Mouse (Mus musculus) lung, postnatal 25 days (tissue): ENCODE data around the gene 4930502E18Rik.
A peak's percentile ranks its signal among the peaks of the same experiment; 100 is the strongest.
"Not testable (repeated sequence)": the region's sequence is repeated elsewhere in the genome, so short reads cannot be mapped to it uniquely, and the experiment has no call there.

Experiments used
- DNase-seq: peaks from one replicate; pipeline ENCODE4 v3.0.0; 2022; ENCODE audit warnings: low spot score

4930502E18Rik gene

DNA sequence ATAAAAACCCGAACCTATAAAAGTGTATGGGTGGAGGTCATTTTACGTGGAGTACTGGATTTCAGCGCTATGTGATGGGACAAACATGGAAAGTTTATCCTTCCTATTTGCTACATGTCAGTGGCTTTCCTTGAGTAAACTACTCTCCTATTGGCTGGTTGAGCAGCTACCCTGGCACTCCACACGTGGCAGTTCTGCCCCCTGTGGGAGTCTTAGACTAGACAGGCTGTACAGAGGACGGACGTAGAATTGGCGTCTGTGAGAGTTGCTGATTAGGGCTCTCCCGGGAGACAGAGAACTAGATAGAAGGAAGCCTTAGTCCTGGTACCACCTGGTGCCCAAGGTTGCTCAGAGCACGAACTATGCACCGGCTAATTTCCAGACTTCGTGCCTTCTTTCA is at the start of gene 4930502E18Rik:
Gene 4930502E18Rik (plus strand): TSS at position 231 of the 400 bp plus-strand sequence.
- DNase-seq = no peak

- peak; percentile 54 for DNase-seq
These were observed 47.7 kb upstream of the 4930502E18Rik start for GRCm38 (mm10) chrX:53676943-53677342.

DNA sequence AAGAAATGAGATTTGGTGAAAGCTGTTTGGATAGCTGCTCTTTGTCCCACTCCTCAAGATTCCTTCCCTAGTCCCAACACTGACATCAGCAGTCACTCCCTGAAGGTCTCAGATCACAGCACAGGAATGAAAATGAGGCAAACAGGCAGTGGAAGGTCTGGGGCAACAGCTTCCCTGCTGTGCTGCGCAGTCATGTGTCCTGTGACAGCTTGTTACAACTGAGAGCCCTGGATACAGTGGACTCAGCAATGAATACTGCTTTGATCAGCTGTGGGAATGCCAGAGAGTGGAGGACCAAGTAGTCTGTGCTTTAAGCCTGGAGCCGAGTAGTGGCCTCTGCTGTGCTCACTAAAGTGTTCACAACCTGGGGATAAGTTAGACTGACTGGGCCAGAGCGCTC is 42.0 kb upstream of the 4930502E18Rik start:
- not testable (repeated sequence) for DNase-seq

- DNase-seq = not testable (repeated sequence)
These were observed 40.0 kb upstream of the 4930502E18Rik start for GRCm38 (mm10) chrX:53684676-53685075.

- DNase-seq = no peak
These were observed 32.6 kb upstream of the 4930502E18Rik start for GRCm38 (mm10) chrX:53692065-53692464.

- DNase-seq = no peak
These were observed 31.5 kb upstream of the 4930502E18Rik start for GRCm38 (mm10) chrX:53693141-53693540.

DNA sequence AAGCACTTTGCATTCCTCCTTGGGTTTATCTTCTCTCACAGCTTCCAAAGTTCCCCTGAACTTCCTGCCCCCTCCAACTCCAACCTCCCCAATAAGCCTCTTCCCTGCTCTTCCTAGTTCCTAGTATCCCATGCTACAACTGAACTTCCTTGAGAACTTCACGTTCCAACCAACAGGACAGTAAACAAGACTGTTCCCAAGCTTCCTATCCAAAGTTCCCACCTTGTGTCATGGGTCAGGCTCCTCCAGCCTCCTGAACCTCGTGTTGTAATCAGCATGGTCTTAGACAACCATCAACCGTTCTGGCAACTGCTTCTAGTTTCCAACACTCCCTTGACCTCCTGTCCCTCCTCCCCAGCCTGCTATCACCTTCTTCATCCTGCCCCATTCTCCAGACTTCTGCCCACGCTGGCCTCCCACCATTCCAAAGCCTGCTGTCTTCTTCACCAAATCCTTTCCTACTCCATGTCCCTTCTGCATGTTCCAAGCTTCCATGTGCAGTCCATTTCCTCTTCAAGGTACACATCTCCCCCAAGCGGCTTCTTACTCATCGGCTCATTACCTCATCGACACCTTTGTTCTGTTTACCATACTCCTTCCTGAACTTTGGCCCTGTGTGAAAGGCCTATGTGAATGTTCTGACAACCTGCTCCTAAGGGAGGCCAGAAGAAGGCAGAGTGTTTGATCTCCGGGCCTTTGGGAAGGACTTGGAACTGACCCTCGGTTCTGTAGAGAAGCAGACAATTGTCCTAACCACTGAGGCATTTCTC is 30.4 kb upstream of the 4930502E18Rik start:
- DNase-seq = no peak

GRCm38 (mm10) chrX:53699225-53699624 is 25.4 kb upstream of the 4930502E18Rik start:
- no peak for DNase-seq

- DNase-seq = no peak
These were observed 22.0 kb upstream of the 4930502E18Rik start for GRCm38 (mm10) chrX:53702673-53703072.

GRCm38 (mm10) chrX:53715942-53716322 is 8.7 kb upstream of the 4930502E18Rik start:
- DNase-seq = no peak

- DNase-seq = no peak
These were observed 8.1 kb upstream of the 4930502E18Rik start for GRCm38 (mm10) chrX:53716323-53717182.

GRCm38 (mm10) chrX:53728967-53729366 is 4.3 kb downstream of the 4930502E18Rik start:
- DNase-seq = peak; percentile 1

GRCm38 (mm10) chrX:53752851-53753250 is 28.2 kb downstream of the 4930502E18Rik start:
- no peak for DNase-seq

GRCm38 (mm10) chrX:53757736-53758135 is 33.1 kb downstream of the 4930502E18Rik start, which contains the start of gene 1700013H16Rik:
Gene 1700013H16Rik, minus strand, starts transcription at chrX:53757831.
- DNase-seq = no peak

- DNase-seq = no peak
These were observed 51.6 kb downstream of the 4930502E18Rik start, which contains the start of gene Zfp36l3 for GRCm38 (mm10) chrX:53776276-53776675. Gene Zfp36l3, minus strand, starts transcription at chrX:53776394.
